Mouse (Mus musculus) splenic B cell, adult 2 months (primary cell): Measurements from ENCODE around the gene H2al1b.
"Not testable (repeated sequence)": the region's sequence is repeated elsewhere in the genome, so short reads cannot be mapped to it uniquely, and the experiment has no call there.

Experiments
- DNase-seq: peaks from one replicate; pipeline ENCODE4 v3.0.0-alpha.2; 2011; ENCODE audit warnings: low read depth, low spot score
- H3K27me3 ChIP-seq: 2 replicates; pipeline ENCODE4 v1.6.1; 2012; ENCODE audit warnings: mild to moderate bottlenecking, low read length, moderate library complexity, mixed read lengths; ENCODE audit not compliant: control insufficient read depth, poor library complexity, insufficient read depth, severe bottlenecking
- H3K36me3 ChIP-seq: 2 replicates; pipeline ENCODE4 v1.6.1; 2012; ENCODE audit warnings: mild to moderate bottlenecking, low read length, moderate library complexity, mixed read lengths; ENCODE audit not compliant: control insufficient read depth, poor library complexity, insufficient read depth, severe bottlenecking

H2al1b gene

DNA sequence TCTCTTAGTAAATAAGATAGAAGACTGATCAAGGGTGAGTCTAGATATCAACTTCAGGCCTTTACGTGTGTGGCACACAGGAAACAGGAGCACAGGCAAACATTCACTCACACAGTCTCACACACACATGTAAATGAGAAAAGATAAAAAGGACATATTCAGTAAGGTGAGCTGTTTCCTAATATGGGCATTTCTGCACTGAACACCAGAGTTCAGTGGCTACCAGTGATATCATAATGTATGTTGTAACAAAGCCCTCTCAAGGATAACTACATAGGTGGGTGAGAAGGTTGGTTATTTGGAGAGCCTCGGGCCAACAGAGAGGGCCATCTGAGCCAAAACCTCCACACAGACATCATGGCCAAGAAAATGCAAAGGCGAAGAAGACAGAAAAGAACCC lies at the start of gene H2al1b:
Gene H2al1b, plus strand, starts transcription at position 301 of the 400 bp plus-strand sequence.
- H3K27me3 ChIP-seq, H3K36me3 ChIP-seq, DNase-seq: not testable (repeated sequence)

GRCm38 (mm10) chrX:11254062-11254461 lies 48.2 kb upstream of the H2al1b start:
- DNase-seq = no peak
- Histone ChIP-seq H3K27me3 (no peaks in the 10 kb centered on the region), H3K36me3 (no peaks in the 10 kb centered on the region)

DNA sequence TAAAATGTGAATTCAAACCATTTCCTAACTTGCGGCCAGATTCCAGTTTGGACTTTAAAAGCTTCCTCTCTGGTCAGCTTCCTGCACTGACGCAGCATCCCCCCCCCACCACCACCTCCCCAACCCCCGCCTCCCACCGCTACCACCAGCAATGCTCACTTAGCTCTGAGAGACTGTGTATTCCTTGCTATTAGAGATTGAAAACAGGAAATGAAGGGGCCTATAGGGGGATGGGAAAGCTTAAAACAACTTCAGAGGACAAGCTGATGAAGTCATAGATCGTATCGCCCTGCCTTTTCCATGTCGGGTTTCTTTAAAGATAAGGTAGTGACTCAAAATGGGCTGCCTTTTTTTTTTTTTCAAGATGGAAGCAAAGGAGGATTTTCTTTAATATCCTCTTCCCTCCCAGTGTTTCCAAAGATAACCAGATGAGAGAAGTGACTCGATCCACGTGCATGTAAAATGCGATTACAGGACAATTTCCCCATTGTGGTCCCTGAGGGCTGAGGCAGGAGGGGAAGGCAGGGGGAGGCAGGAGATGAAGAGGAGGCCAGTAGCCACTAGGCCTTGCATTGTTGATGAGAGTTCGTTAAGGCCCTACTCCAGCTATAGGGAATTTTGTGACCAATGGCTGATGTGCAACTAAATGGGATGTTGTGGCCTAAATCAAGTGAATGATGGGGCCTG lies 47.6 kb upstream of the H2al1b start:
- Histone ChIP-seq H3K36me3 (no peaks in the 10 kb centered on the region), H3K27me3 (no peaks in the 10 kb centered on the region)
- DNase-seq = no peak

DNA sequence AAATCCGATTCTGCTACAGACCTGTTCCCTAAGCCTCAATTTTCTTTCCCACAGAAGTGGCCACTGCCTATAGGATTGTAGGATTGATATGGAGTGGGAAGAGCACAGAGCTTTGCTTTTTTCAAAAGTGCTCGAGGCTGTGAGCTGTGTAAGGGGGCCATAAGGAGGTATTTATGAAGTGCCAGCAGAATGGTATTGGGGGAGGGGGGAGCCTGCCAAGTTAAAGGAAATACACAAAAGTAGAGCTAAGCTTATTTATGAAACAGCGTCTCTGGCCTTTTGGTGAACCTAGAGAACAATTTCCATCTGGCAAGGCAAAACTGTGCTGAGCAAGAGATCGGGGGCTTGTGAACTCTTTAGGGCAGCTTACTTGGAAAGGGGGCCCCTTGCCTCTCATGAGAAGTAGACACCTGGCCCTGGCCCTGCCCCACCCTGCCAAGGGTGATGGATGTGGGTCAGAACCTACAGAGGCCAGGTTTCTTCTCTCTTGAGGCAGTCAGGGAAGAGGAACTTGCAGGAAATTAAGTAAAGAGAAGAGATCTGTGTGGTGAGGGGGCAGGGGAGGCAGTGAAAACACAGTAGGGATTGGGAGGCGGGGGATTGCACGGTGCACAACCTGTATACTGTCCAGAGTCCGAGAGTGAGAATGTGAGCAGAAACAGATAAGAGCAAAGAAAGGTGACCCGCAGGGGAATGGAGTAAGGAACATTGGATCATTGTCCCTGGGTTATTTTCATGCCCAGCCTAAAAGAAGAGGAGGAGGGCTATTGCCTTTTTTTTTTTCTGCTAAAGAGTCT lies 46.5 kb upstream of the H2al1b start:
- DNase-seq = no peak
- Histone ChIP-seq H3K27me3 (no peaks in the 10 kb centered on the region), H3K36me3 (no peaks in the 10 kb centered on the region)

GRCm38 (mm10) chrX:11264918-11265317 lies 37.3 kb upstream of the H2al1b start:
- Histone ChIP-seq H3K27me3 (no peaks in the 10 kb centered on the region), H3K36me3 (no peaks in the 10 kb centered on the region)
- no peak for DNase-seq

DNA sequence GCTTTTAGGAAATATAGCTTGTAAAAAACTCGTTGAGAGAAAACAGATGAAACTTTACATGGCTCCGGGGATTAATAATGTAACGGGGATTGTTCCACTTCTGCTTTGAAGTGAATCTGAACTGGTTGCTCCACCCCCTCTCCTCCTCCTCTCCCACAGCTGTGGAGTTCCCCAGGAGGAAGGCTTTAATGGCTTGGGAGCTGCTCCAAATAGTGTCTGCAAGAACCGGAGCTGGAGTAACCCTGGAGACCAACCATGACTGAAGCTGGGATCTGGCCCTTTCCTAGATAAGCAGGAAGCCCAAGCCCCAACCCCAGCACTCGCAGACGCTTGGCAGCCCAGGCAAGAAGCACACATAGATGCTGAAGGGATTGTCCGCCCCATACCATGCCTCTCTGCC lies 34.4 kb upstream of the H2al1b start:
- no peaks in the 10 kb centered on the region for H3K36me3 ChIP-seq
- no peaks in the 10 kb centered on the region for H3K27me3 ChIP-seq
- no peak for DNase-seq

DNA sequence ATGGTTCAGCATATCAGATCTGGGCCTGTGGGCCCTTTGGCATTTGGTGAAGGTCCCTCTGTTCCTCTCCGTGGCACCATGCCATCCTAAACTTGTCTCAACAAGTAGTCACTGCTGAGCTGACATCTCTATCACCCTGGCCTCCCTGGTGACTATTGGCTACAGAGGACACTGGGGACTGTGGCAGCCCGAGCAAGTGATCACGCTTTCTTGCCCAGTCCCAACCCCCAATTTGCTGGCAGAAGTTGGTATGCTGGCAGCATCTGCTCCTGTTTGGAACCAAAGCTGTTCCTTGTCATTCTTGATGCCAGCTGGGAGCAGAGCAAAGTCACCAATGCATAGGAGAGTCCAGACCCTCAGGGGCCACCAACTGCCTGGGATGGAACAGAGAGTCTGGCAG lies 33.2 kb upstream of the H2al1b start:
- no peak for DNase-seq
- Histone ChIP-seq H3K27me3 (no peaks in the 10 kb centered on the region), H3K36me3 (no peaks in the 10 kb centered on the region)

DNA sequence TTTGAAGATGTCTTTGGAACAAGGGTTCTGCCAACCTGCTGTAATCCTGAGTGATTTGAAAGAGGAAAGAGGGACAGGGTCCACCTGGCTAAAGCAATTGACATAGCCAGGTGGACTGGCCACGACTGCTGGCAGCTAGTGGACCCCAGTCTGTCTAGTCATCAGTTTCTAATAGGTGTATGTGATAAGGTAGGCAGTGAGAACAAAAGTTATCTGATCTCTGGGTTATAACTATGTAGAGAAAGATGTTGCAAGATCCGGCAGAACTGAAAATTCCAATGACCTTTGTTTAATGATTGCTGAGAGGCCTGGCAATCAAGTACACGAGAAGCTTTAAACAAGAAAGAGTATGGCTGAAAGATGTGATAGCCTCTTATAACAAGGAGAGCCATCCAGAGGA lies 29.0 kb upstream of the H2al1b start:
- Histone ChIP-seq H3K27me3 (no peaks in the 10 kb centered on the region), H3K36me3 (no peaks in the 10 kb centered on the region)
- no peak for DNase-seq

DNA sequence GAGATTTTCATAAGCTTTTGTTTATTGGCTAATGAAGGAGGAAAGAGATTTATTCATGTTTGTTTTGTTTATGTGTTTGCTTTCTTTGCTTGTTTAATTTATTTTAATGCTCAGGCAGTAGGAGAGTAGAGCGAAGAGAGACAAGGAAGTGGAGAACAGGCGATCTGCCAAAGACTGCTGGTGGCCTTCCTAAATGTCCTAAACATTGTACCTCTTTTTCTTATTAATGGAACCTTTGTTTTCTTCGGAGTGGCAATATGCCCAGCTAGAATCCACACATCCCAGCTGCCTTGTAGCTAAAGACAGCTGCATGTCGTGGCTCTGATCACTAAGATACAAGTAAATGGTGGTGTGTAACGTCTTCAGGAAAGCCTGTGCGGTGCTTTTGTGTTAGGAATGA lies 25.1 kb upstream of the H2al1b start:
- Histone ChIP-seq H3K27me3 (no peaks in the 10 kb centered on the region), H3K36me3 (no peaks in the 10 kb centered on the region)
- no peak for DNase-seq

GRCm38 (mm10) chrX:11280741-11281140 lies 21.5 kb upstream of the H2al1b start:
- no peak for DNase-seq
- no peaks in the 10 kb centered on the region for H3K27me3 ChIP-seq
- H3K36me3 ChIP-seq = no peaks in the 10 kb centered on the region

DNA sequence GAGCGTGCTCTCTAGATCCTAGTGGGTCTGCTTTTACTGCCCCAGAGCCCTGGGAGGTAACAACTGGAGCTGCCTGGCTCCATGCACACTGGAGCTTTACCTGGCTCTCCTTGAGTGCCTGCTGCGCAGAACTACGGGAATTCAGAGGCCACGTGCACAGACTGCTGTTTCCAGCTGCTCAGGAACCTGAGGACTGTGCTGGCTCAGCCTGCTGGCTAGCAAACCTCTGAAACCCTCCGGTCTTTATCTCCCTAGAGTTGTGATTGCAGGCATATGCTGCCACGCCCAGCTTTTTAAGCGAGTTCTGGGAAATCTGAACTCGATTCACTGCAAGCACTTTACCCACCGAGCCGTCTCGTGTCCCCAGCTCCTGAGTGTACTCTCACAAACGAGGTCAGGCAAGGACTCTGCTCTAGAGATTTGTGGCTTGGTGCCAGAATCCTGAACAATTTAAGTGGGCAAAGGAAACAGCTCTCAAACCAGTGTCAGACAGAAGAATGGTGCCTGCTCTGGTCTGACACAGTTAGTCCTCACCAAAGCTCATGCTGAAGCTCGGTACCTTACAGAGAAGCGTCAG lies 13.8 kb upstream of the H2al1b start:
- no peaks in the 10 kb centered on the region for H3K27me3 ChIP-seq
- DNase-seq = no peak
- no peaks in the 10 kb centered on the region for H3K36me3 ChIP-seq

DNA sequence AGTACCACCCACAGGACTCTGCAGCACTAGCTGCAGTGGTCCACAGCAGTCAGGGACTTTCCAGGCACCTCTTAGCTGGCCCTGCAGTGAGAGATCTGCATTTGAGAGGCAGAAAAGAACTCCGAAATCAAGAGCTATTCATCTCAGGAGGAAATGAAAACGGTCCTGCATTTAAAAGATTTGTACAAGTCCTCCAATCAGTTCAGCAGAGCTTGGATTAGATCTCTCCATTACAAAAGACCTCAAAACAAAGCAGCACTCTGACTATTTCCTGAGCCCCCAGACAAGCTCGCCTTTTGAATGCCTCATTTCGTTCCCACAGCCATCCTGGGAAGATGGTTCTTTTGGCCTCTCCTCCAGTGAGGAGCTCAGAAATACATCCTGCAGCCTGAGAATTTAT lies 13.0 kb upstream of the H2al1b start:
- no peak for DNase-seq

DNA sequence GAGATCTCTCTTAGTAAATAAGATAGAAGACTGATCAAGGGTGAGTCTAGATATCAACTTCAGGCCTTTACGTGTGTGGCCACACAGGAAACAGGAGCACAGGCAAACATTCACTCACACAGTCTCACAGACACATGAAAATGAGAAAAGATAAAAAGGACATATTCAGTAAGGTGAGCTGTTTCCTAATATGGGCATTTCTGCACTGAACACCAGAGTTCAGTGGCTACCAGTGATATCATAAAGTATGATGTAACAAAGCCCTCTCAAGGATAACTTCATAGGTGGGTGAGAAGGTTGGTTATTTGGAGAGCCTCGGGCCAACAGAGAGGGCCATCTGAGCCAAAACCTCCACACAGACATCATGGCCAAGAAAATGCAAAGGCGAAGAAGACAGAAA lies 3.3 kb upstream of the H2al1b start, which contains the start of gene H2al1a:
Gene H2al1a, plus strand, starts transcription at position 301 of the 400 bp plus-strand sequence.
- H3K27me3 ChIP-seq, H3K36me3 ChIP-seq, DNase-seq: not testable (repeated sequence)

More for the DNA sequence above, 13.0 kb upstream of the H2al1b start:
- H3K36me3 ChIP-seq = no peaks in the 10 kb centered on the region
- no peaks in the 10 kb centered on the region for H3K27me3 ChIP-seq

- H3K27me3 ChIP-seq, H3K36me3 ChIP-seq, DNase-seq: not testable (repeated sequence)
Measured at GRCm38 (mm10) chrX:11305355-11305754, 3.1 kb downstream of the H2al1b start, which contains the start of gene H2al1c. Gene H2al1c, plus strand, starts transcription at chrX:11305655.

GRCm38 (mm10) chrX:11308524-11308923 lies 6.3 kb downstream of the H2al1b start, which contains the start of gene H2al1d:
Gene H2al1d, plus strand, starts transcription at chrX:11308824.
- DNase-seq, H3K36me3 ChIP-seq, H3K27me3 ChIP-seq: not testable (repeated sequence)
